ENCODE assay signal across 22 mouse cellular contexts in genomic region chr11:22420003-22420723, GRCm38 (mm10).
A peak's percentile ranks its signal among the peaks of the same experiment; 100 is the strongest.
DNase-seq lines count a peak whose midpoint lies in the region; ATAC-seq and TF ChIP-seq lines count a peak whose summit lies in the region.
"Had no signal": no experiment of that assay in that cellular context is flagged by ENCODE, and none has a peak within 500 bp of the region (broad histone marks: within the 10 kb centered on the region; RNA-seq: fewer than 3 reads in every experiment).

No protein-coding gene starts in this region.

- H3K4me3 ChIP-seq in hindbrain, postnatal 0 days (ENCODE audit: low read length) = no peak overlapping the region
- no peak overlapping the region for H3K4me3 ChIP-seq in hindbrain, embryonic 16.5 days (ENCODE audit: low read length)
- H3K4me3 ChIP-seq in embryonic facial prominence, embryonic 15.5 days (replicated peaks) = no peak overlapping the region
- H3K4me3 ChIP-seq: forebrain, embryonic 15.5 days; midbrain, embryonic 12.5 days; neural tube, embryonic 12.5 days; stomach, embryonic 15.5 days had no signal

- H3K27me3 ChIP-seq in hindbrain, postnatal 0 days (ENCODE audit: insufficient read depth, low read length) = no peaks in the 10 kb centered on the region
- H3K27me3 ChIP-seq in hindbrain, embryonic 16.5 days (replicated peaks; ENCODE audit: control insufficient read depth, insufficient read depth, low read length) = no peaks in the 10 kb centered on the region
- H3K27me3 ChIP-seq in embryonic facial prominence, embryonic 15.5 days = no peaks in the 10 kb centered on the region
- H3K27me3 ChIP-seq: forebrain, embryonic 15.5 days; midbrain, embryonic 12.5 days; neural tube, embryonic 12.5 days; stomach, embryonic 15.5 days had no signal

- H3K9me3 ChIP-seq in hindbrain, postnatal 0 days (ENCODE audit: low read length) = no peaks in the 10 kb centered on the region
- no peaks in the 10 kb centered on the region for H3K9me3 ChIP-seq in hindbrain, embryonic 16.5 days (ENCODE audit: control insufficient read depth, low read length)
- no peaks in the 10 kb centered on the region for H3K9me3 ChIP-seq in embryonic facial prominence, embryonic 15.5 days (replicated peaks)
- H3K9me3 ChIP-seq: forebrain, embryonic 15.5 days; midbrain, embryonic 12.5 days; neural tube, embryonic 12.5 days; stomach, embryonic 15.5 days had no signal

- H3K9ac ChIP-seq in hindbrain, postnatal 0 days (replicated peaks; ENCODE audit: low read length) = no peak overlapping the region
- no peak overlapping the region for H3K9ac ChIP-seq in hindbrain, embryonic 16.5 days (ENCODE audit: low read depth, low read length)
- H3K9ac ChIP-seq in embryonic facial prominence, embryonic 15.5 days = no peak overlapping the region
- H3K9ac ChIP-seq: forebrain, embryonic 15.5 days; liver, postnatal 0 days; midbrain, embryonic 12.5 days; neural tube, embryonic 12.5 days; stomach, embryonic 15.5 days had no signal

- no peak for DNase-seq in hindbrain, postnatal 0 days (ENCODE audit: low spot score)
- peak; percentile 68 for DNase-seq in 3T3-L1 (ENCODE audit: low read depth, low spot score)
- DNase-seq in ES-CJ7 (ENCODE audit: low read depth, low spot score) = peak; percentile 21
- DNase-seq in lung, adult 18-20 months = no peak
- DNase-seq: cerebellum, adult 2 months; cerebellum, postnatal 25 days; gastrocnemius, postnatal 10 days; kidney, adult 2 months; kidney, postnatal 14 days; liver, postnatal 0 days; lung, postnatal 10 days; right cerebral cortex, postnatal 4 days; thymus, postnatal 25 days had no signal

- no peak for TF ChIP-seq CTCF in hindbrain, postnatal 0 days (IDR thresholded peaks at IDR 0.05; ENCODE audit: low read depth)

- no peaks in the 10 kb centered on the region for H3K36me3 ChIP-seq in hindbrain, postnatal 0 days (ENCODE audit: insufficient read depth, low read length)
- no peaks in the 10 kb centered on the region for H3K36me3 ChIP-seq in hindbrain, embryonic 16.5 days (ENCODE audit: control insufficient read depth, insufficient read depth, low read length)
- H3K36me3 ChIP-seq in embryonic facial prominence, embryonic 15.5 days = no peaks in the 10 kb centered on the region
- H3K36me3 ChIP-seq: forebrain, embryonic 15.5 days; midbrain, embryonic 12.5 days; neural tube, embryonic 12.5 days; stomach, embryonic 15.5 days had no signal

- peak; percentile 49; the same call in 1 of the 2 replicates for ATAC-seq in hindbrain, postnatal 0 days
- ATAC-seq in hindbrain, embryonic 16.5 days = no peak
- ATAC-seq in embryonic facial prominence, embryonic 15.5 days (ENCODE audit: insufficient number of reproducible peaks, low FRiP score, low TSS enrichment, low read depth) = no peak
- ATAC-seq in frontal cortex, adult (ENCODE audit: low TSS enrichment) = no peak
- ATAC-seq: forebrain, embryonic 15.5 days; liver, postnatal 0 days had no signal

- no peaks in the 10 kb centered on the region for H3K4me1 ChIP-seq in hindbrain, postnatal 0 days (ENCODE audit: insufficient read depth, low read length)
- H3K4me1 ChIP-seq in hindbrain, embryonic 16.5 days (ENCODE audit: control insufficient read depth, insufficient read depth, low read depth, low read length) = no peaks in the 10 kb centered on the region
- H3K4me1 ChIP-seq in embryonic facial prominence, embryonic 15.5 days = 0 out of 2 replicates have a peak, but pooled peaks cover 3% of the 10 kb centered on the region
- H3K4me1 ChIP-seq: forebrain, embryonic 15.5 days; neural tube, embryonic 12.5 days; stomach, embryonic 15.5 days had no signal

- WGBS in hindbrain, postnatal 0 days = 35% methylated on average over 3 of the region's 3 CpGs
- WGBS in hindbrain, embryonic 16.5 days = 23% methylated on average over 3 of the region's 3 CpGs
- WGBS in embryonic facial prominence, embryonic 15.5 days = 39% methylated on average over 3 of the region's 3 CpGs

- no peak overlapping the region for H3K4me2 ChIP-seq in hindbrain, postnatal 0 days (ENCODE audit: low read depth, low read length)
- no peak overlapping the region for H3K4me2 ChIP-seq in hindbrain, embryonic 16.5 days (ENCODE audit: low read length)
- no peak overlapping the region for H3K4me2 ChIP-seq in embryonic facial prominence, embryonic 15.5 days (replicated peaks)
- H3K4me2 ChIP-seq: forebrain, embryonic 15.5 days; heart, embryonic 11.5 days; liver, embryonic 11.5 days; midbrain, embryonic 12.5 days; neural tube, embryonic 12.5 days; stomach, embryonic 15.5 days had no signal

- no peak overlapping the region for H3K27ac ChIP-seq in hindbrain, postnatal 0 days
- H3K27ac ChIP-seq in hindbrain, embryonic 16.5 days (ENCODE audit: low read depth, low read length) = no peak overlapping the region
- peak overlapping the region; percentile 73 for H3K27ac ChIP-seq in embryonic facial prominence, embryonic 15.5 days (replicated peaks)
- H3K27ac ChIP-seq: forebrain, embryonic 15.5 days; midbrain, embryonic 12.5 days; neural tube, embryonic 12.5 days; stomach, embryonic 15.5 days had no signal

Comparison
In these comparisons a context has a peak if more than half of its experiments do, and no peak if none do; other contexts are left out.
1. DNase-seq: peak in 3T3-L1 (single experiment) and ES-CJ7 (single experiment); none in hindbrain, postnatal 0 days (single experiment) and lung, adult 18-20 months (0 of 2).